Mouse (Mus musculus): Measurements from ENCODE around the gene Alk.

GRCm38 (mm10) chr17:72253411-72253810 lies 351.0 kb downstream of the Alk start:
- no peak for TF ChIP-seq TAL1 (IDR thresholded peaks at IDR 0.05; ENCODE audit: low read length)
- no peak for TF ChIP-seq CHD1 (IDR thresholded peaks at IDR 0.05; ENCODE audit: low read depth, low read length)
- TF ChIP-seq CTCF (IDR thresholded peaks at IDR 0.05 in 2 of 3, conservative IDR thresholded peaks at IDR 0.05 in 1 of 3; ENCODE audit: control insufficient read depth in 1 of 3, insufficient read depth in 1 of 3, low read depth in 2 of 3, low read length in 3 of 3, poor library complexity in 1 of 3, severe bottlenecking in 1 of 3), result no peak
- TF ChIP-seq POLR2AphosphoS5 (IDR thresholded peaks at IDR 0.05; ENCODE audit: borderline replicate concordance, low read depth, low read length), result no peak
- TF ChIP-seq POLR2A (IDR thresholded peaks at IDR 0.05; ENCODE audit: control insufficient read depth in 1 of 2, insufficient read depth in 1 of 2, low read depth in 1 of 2, low read length in 2 of 2, poor library complexity in 1 of 2), result no peak

Data from MEL (cell line).